8 mouse cellular contexts compared by ENCODE assay signal in the genomic region with DNA sequence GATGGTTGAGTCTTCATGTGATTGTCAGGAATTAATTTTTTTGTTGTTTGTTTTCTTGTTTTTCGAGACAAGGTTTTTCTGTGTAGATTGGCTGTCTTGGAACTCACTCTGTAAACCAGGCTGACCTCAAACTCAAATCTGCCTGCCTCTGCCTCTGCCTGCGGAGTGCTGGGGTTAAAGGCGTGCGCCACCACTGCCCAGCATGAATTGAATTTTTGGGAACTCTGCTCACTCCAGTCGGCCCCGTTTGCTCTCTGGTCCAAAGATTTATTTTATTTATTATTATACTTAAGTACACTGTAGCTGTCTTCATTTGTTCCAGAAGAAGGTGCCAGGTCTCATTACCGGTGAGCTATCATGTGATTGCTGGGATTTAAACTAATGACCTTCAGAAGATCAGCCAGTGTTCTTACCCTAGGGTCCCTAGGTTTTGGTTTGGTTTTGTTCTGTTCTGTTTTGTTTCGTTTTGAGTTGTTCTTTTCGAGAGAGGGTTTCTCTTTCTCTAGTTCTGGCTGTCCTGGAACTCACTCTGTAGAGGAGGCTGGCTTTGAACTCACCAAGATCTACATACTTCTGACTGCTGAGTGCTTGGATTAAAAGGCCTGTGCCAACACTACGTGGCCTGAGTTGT. TPM values are rescaled to one million over a fixed set of nuclear protein-coding genes. Genes with fewer than 3 reads are reported as not detected.
DNase-seq lines count a peak whose midpoint lies in the region; ATAC-seq and TF ChIP-seq lines count a peak whose summit lies in the region.

No protein-coding gene starts in this region.

- ATAC-seq in embryonic facial prominence, embryonic 14.5 days (ENCODE audit: low read depth), result no peak
- no peak for ATAC-seq in intestine, embryonic 15.5 days

- no peaks in the 10 kb centered on the region for H3K27me3 ChIP-seq in embryonic facial prominence, embryonic 14.5 days (replicated peaks; ENCODE audit: control insufficient read depth, insufficient read depth, low read length)
- no peaks in the 10 kb centered on the region for H3K27me3 ChIP-seq in intestine, embryonic 15.5 days (replicated peaks)
- no peaks in the 10 kb centered on the region for H3K27me3 ChIP-seq in myocyte (ENCODE audit: control insufficient read depth, insufficient read depth, insufficient read length)

- peak overlapping the region; percentile 60 for H3K4me3 ChIP-seq in left cerebral cortex, adult 2 months
- H3K4me3 ChIP-seq in embryonic facial prominence, embryonic 14.5 days (ENCODE audit: low read depth, low read length), result peak overlapping the region; percentile 83
- peak overlapping the region; percentile 70 for H3K4me3 ChIP-seq in intestine, embryonic 15.5 days (replicated peaks)
- peak overlapping the region; percentile 91 for H3K4me3 ChIP-seq in myocyte

- 50% methylated on average over 10 of the region's 10 CpGs for WGBS in embryonic facial prominence, embryonic 14.5 days
- WGBS in intestine, embryonic 15.5 days, result 47% methylated on average over 10 of the region's 10 CpGs

- H3K27ac ChIP-seq in left cerebral cortex, adult 2 months, result peak overlapping the region; percentile 97
- peak overlapping the region; percentile 49 for H3K27ac ChIP-seq in embryonic facial prominence, embryonic 14.5 days (replicated peaks; ENCODE audit: low read depth, low read length)
- H3K27ac ChIP-seq in intestine, embryonic 15.5 days, result no peak overlapping the region

- no peak for TF ChIP-seq POLR2A in myocyte (IDR thresholded peaks at IDR 0.05; ENCODE audit: insufficient read length, low read depth)

- peak overlapping the region; percentile 67 for H3ac ChIP-seq in myocyte (ENCODE audit: control insufficient read depth, insufficient read length)

- peak overlapping the region; percentile 36; the same call in 1 of the 2 replicates for H3K9ac ChIP-seq in embryonic facial prominence, embryonic 14.5 days (ENCODE audit: low read depth, low read length)
- H3K9ac ChIP-seq in intestine, embryonic 15.5 days, result no peak overlapping the region

- intact Hi-C loops in left cerebral cortex, adult 2 months (cut with DNase I), result loop anchor here (1.0 kb wide), 1 partner anchor 202 kb away; a partner anchor contains a TSS
- intact Hi-C loops in left cerebral cortex, postnatal 14 days (cut with DNase I), result no loop called here
- intact Hi-C loops in left cerebral cortex, postnatal 4 days (cut with DNase I), result no loop called here

- H3K9me3 ChIP-seq in embryonic facial prominence, embryonic 14.5 days (ENCODE audit: control insufficient read depth, low read length), result no peaks in the 10 kb centered on the region
- H3K9me3 ChIP-seq in intestine, embryonic 15.5 days, result no peaks in the 10 kb centered on the region

- H3K4me2 ChIP-seq in embryonic facial prominence, embryonic 14.5 days (ENCODE audit: low read depth, low read length), result peak overlapping the region; percentile 47
- H3K4me2 ChIP-seq in intestine, embryonic 15.5 days (replicated peaks), result peak overlapping the region; percentile 83
- H3K4me2 ChIP-seq in myocyte (ENCODE audit: low read depth), result peak overlapping the region; percentile 78

- no peak for TF ChIP-seq CTCF in left cerebral cortex, adult 2 months (IDR thresholded peaks at IDR 0.05)

- H3K36me3 ChIP-seq in embryonic facial prominence, embryonic 14.5 days (ENCODE audit: control insufficient read depth, insufficient read depth, low read length), result peaks cover 33% of the 10 kb centered on the region
- peaks cover 9% of the 10 kb centered on the region for H3K36me3 ChIP-seq in intestine, embryonic 15.5 days
- H3K36me3 ChIP-seq in myocyte (ENCODE audit: control insufficient read depth, insufficient read depth), result peaks cover 32% of the 10 kb centered on the region

- H3K79me2 ChIP-seq in myocyte (ENCODE audit: control insufficient read depth, insufficient read depth), result peaks cover 33% of the 10 kb centered on the region

- DNase-seq in left cerebral cortex, adult 2 months (ENCODE audit: extremely low spot score in 1 of 2, low spot score in 2 of 2), result no peak
- DNase-seq in left cerebral cortex, postnatal 14 days (ENCODE audit: low spot score in 2 of 2), result no peak
- DNase-seq in embryonic facial prominence, embryonic 14.5 days (ENCODE audit: low spot score), result no peak
- no peak for DNase-seq in left cerebral cortex, postnatal 4 days
- no peak for DNase-seq in ovary, postnatal 14 days (ENCODE audit: low spot score)
- DNase-seq in cerebellum, adult 9-11 months, result no peak

- H3K4me1 ChIP-seq in embryonic facial prominence, embryonic 14.5 days (ENCODE audit: control insufficient read depth, insufficient read depth, low read length), result peaks cover 22% of the 10 kb centered on the region
- H3K4me1 ChIP-seq in intestine, embryonic 15.5 days (replicated peaks), result peaks cover 30% of the 10 kb centered on the region

TF ChIP-seq in myocyte, 11 proteins besides CTCF, POLR2A, EP300 and RAD21:
- TF ChIP-seq E2F4 (IDR thresholded peaks at IDR 0.05; ENCODE audit: insufficient read depth), result no peak
- TF ChIP-seq TCF3 (IDR thresholded peaks at IDR 0.05; ENCODE audit: insufficient read length, low read depth), result no peak
- TF ChIP-seq MYOD1 (IDR thresholded peaks at IDR 0.05; ENCODE audit: control insufficient read depth in 1 of 3, insufficient read length in 2 of 3, low read depth in 2 of 3), result no peak
- no peak for TF ChIP-seq TCF12 (IDR thresholded peaks at IDR 0.05; ENCODE audit: insufficient read depth, poor library complexity, severe bottlenecking)
- TF ChIP-seq POLR2AphosphoS2 (IDR thresholded peaks at IDR 0.05; ENCODE audit: insufficient read length, low read depth), result no peak
- no peak for TF ChIP-seq MAX (IDR thresholded peaks at IDR 0.05; ENCODE audit: low read depth)
- no peak for TF ChIP-seq SRF (IDR thresholded peaks at IDR 0.05; ENCODE audit: control insufficient read depth, insufficient read length, low read depth)
- TF ChIP-seq REST (IDR thresholded peaks at IDR 0.05; ENCODE audit: insufficient read depth, insufficient read length), result no peak
- no peak for TF ChIP-seq CEBPB (IDR thresholded peaks at IDR 0.05; ENCODE audit: insufficient read depth, poor library complexity, severe bottlenecking)
- TF ChIP-seq USF1 (IDR thresholded peaks at IDR 0.05; ENCODE audit: low read depth), result no peak
- no peak for TF ChIP-seq MYOG (IDR thresholded peaks at IDR 0.05; ENCODE audit: control insufficient read depth in 1 of 3, insufficient read depth in 1 of 3, insufficient read length in 2 of 3, low read depth in 2 of 3)
TF ChIP-seq in myocyte: peak in this region for 0.

RNA-seq across cellular contexts. Expression of a gene that starts 0.6 kb away (rescaled TPM):
- 100 to 1,000 TPM; 647 to 724 TPM for total RNA-seq in left cerebral cortex, adult 2 months (2021)
- 100 to 1,000 TPM; 643 to 660 TPM for total RNA-seq in left cerebral cortex, postnatal 14 days (2021)
- polyA plus RNA-seq in embryonic facial prominence, embryonic 14.5 days (2014; fragmentation: Nextera tagmentation; extraction: Ambion mirVana), result 1,626 and 1,746 TPM in 2 replicates
- polyA plus RNA-seq in intestine, embryonic 15.5 days (2015; fragmentation: Nextera tagmentation; extraction: Ambion mirVana), result 1,310 and 1,463 TPM in 2 replicates
- 3,571 TPM for polyA plus RNA-seq in myocyte (2012; fragmentation: generic; extraction: Trizol)
- 1,000 to 10,000 TPM; 1,093 to 1,122 TPM for total RNA-seq in left cerebral cortex, postnatal 4 days (2021)

RNA-seq across cellular contexts. Expression of a gene that starts 4.2 kb away (rescaled TPM):
- 10 to 100 TPM; 19.0 to 19.7 TPM for total RNA-seq in left cerebral cortex, adult 2 months (2021)
- 10 to 100 TPM; 32.6 to 34.5 TPM for total RNA-seq in left cerebral cortex, postnatal 14 days (2021)
- polyA plus RNA-seq in embryonic facial prominence, embryonic 14.5 days (2014; fragmentation: Nextera tagmentation; extraction: Ambion mirVana), result 136 and 156 TPM in 2 replicates
- 87.9 and 91.4 TPM in 2 replicates for polyA plus RNA-seq in intestine, embryonic 15.5 days (2015; fragmentation: Nextera tagmentation; extraction: Ambion mirVana)
- polyA plus RNA-seq in myocyte (2012; fragmentation: generic; extraction: Trizol), result 88.8 TPM
- total RNA-seq in left cerebral cortex, postnatal 4 days (2021), result 10 to 100 TPM; 53.4 to 55.9 TPM

RNA-seq across cellular contexts. Expression of a gene that starts 7.5 kb away (rescaled TPM):
- total RNA-seq in left cerebral cortex, adult 2 months (2021), result 10 to 100 TPM; 24.4 to 27.7 TPM
- total RNA-seq in left cerebral cortex, postnatal 14 days (2021), result 10 to 100 TPM; 27.4 to 29.6 TPM
- 22.2 and 23.8 TPM in 2 replicates for polyA plus RNA-seq in embryonic facial prominence, embryonic 14.5 days (2014; fragmentation: Nextera tagmentation; extraction: Ambion mirVana)
- polyA plus RNA-seq in intestine, embryonic 15.5 days (2015; fragmentation: Nextera tagmentation; extraction: Ambion mirVana), result 39.1 and 39.8 TPM in 2 replicates
- polyA plus RNA-seq in myocyte (2012; fragmentation: generic; extraction: Trizol), result 17.4 TPM
- total RNA-seq in left cerebral cortex, postnatal 4 days (2021), result 10 to 100 TPM; 15.4 to 17.3 TPM

RNA-seq across cellular contexts. Expression of a gene that starts 7.5 kb away (rescaled TPM):
- 1 to 10 TPM; 3.0 to 3.1 TPM for total RNA-seq in left cerebral cortex, adult 2 months (2021)
- total RNA-seq in left cerebral cortex, postnatal 14 days (2021), result 1 to 10 TPM; 3.3 to 3.5 TPM
- 10.8 and 12.6 TPM in 2 replicates for polyA plus RNA-seq in embryonic facial prominence, embryonic 14.5 days (2014; fragmentation: Nextera tagmentation; extraction: Ambion mirVana)
- polyA plus RNA-seq in intestine, embryonic 15.5 days (2015; fragmentation: Nextera tagmentation; extraction: Ambion mirVana), result 14.4 and 17.1 TPM in 2 replicates
- polyA plus RNA-seq in myocyte (2012; fragmentation: generic; extraction: Trizol), result 9.6 TPM
- 1 to 10 TPM; 6.0 to 6.5 TPM for total RNA-seq in left cerebral cortex, postnatal 4 days (2021)

RNA-seq across cellular contexts. Expression of a gene that starts 9.2 kb away (rescaled TPM):
- 1 to 10 TPM; 4.7 to 7.7 TPM for total RNA-seq in left cerebral cortex, adult 2 months (2021)
- 1 to 10 TPM; 5.1 to 6.7 TPM for total RNA-seq in left cerebral cortex, postnatal 14 days (2021)
- polyA plus RNA-seq in embryonic facial prominence, embryonic 14.5 days (2014; fragmentation: Nextera tagmentation; extraction: Ambion mirVana), result 2.4 and 2.7 TPM in 2 replicates
- polyA plus RNA-seq in intestine, embryonic 15.5 days (2015; fragmentation: Nextera tagmentation; extraction: Ambion mirVana), result 2.6 and 3.1 TPM in 2 replicates
- polyA plus RNA-seq in myocyte (2012; fragmentation: generic; extraction: Trizol), result 0.14 TPM
- total RNA-seq in left cerebral cortex, postnatal 4 days (2021), result 1 to 10 TPM; 3.3 to 4.2 TPM
